Mouse (Mus musculus) MEL (cell line): ENCODE measurements around the gene Cyp27a1.

Experiments
- BHLHE40 ChIP-seq: IDR thresholded peaks from 2 replicates; pipeline ENCODE4 v1.6.1; 2012; ENCODE audit warnings: low read depth, mild to moderate bottlenecking, inconsistent platforms, low read length, improper control_type of control experiment, borderline replicate concordance
- CHD2 ChIP-seq: IDR thresholded peaks from 2 replicates; pipeline ENCODE4 v1.6.1; 2011; ENCODE audit warnings: low read length, improper control_type of control experiment
- CTCF ChIP-seq, 3 experiments: IDR thresholded peaks in 2 of 3; conservative IDR thresholded peaks in 1 of 3; 2 replicates each; pipeline ENCODE4 v1.5.1; 2011 to 2012; ENCODE audit warnings: low read length in 3 of 3, low read depth in 2 of 3, mild to moderate bottlenecking in 2 of 3, improper control_type of control experiment in 1 of 3, inconsistent platforms in 1 of 3, mixed read lengths in 1 of 3, moderate library complexity in 1 of 3; ENCODE audit not compliant: control insufficient read depth in 1 of 3, insufficient read depth in 1 of 3, poor library complexity in 1 of 3, severe bottlenecking in 1 of 3
- EP300 ChIP-seq, 2 experiments: IDR thresholded peaks; 2 replicates each; pipeline ENCODE4 v1.6.1; 2011; ENCODE audit warnings: improper control_type of control experiment in 2 of 2, low read length in 2 of 2, low read depth in 1 of 2, mild to moderate bottlenecking in 1 of 2
- GATA1 ChIP-seq: IDR thresholded peaks from 2 replicates; pipeline ENCODE4 v1.6.1; 2011; ENCODE audit warnings: low read depth, low read length, improper control_type of control experiment
- JUND ChIP-seq: IDR thresholded peaks from 2 replicates; pipeline ENCODE4 v1.6.1; 2011; ENCODE audit warnings: low read depth, mild to moderate bottlenecking, improper control_type of control experiment, low read length
- KAT2A ChIP-seq: conservative IDR thresholded peaks from 2 replicates; pipeline ENCODE4 v1.6.1; 2012; ENCODE audit warnings: low read depth, low read length, improper control_type of control experiment, inconsistent platforms
- MAZ ChIP-seq: IDR thresholded peaks from 2 replicates; pipeline ENCODE4 v1.6.1; 2012; ENCODE audit warnings: low read depth, mild to moderate bottlenecking, inconsistent platforms, low read length, improper control_type of control experiment
- MXI1 ChIP-seq: IDR thresholded peaks from 2 replicates; pipeline ENCODE4 v1.6.1; 2011; ENCODE audit warnings: mild to moderate bottlenecking, low read depth, low read length, improper control_type of control experiment
- POLR2A ChIP-seq, 2 experiments: IDR thresholded peaks; 2 replicates each; pipeline ENCODE4 v1.6.1; 2011 to 2012; ENCODE audit warnings: low read length in 2 of 2, mild to moderate bottlenecking in 2 of 2, control low read depth in 1 of 2, improper control_type of control experiment in 1 of 2, low read depth in 1 of 2, moderate library complexity in 1 of 2; ENCODE audit not compliant: control insufficient read depth in 1 of 2, insufficient read depth in 1 of 2, poor library complexity in 1 of 2
- RAD21 ChIP-seq: IDR thresholded peaks from 2 replicates; pipeline ENCODE4 v1.6.1; 2011; ENCODE audit warnings: mild to moderate bottlenecking, low read depth, low read length, improper control_type of control experiment
- SIN3A ChIP-seq: IDR thresholded peaks from 2 replicates; pipeline ENCODE4 v1.6.1; 2012; ENCODE audit warnings: low read length, improper control_type of control experiment, inconsistent platforms
- ZMIZ1 ChIP-seq: IDR thresholded peaks from 2 replicates; pipeline ENCODE4 v1.6.1; 2012; ENCODE audit warnings: low read depth, mild to moderate bottlenecking, inconsistent platforms, low read length, improper control_type of control experiment, moderate library complexity

- no peak for TF ChIP-seq GATA1
- TF ChIP-seq CTCF (IDR thresholded peaks at IDR 0.05 in 2 of 3, conservative IDR thresholded peaks at IDR 0.05 in 1 of 3; ENCODE audit: control insufficient read depth in 1 of 3, insufficient read depth in 1 of 3, low read depth in 2 of 3, low read length in 3 of 3, poor library complexity in 1 of 3, severe bottlenecking in 1 of 3), result no peak
- TF ChIP-seq CHD2, result no peak
- no peak for TF ChIP-seq MAZ
- no peak for TF ChIP-seq POLR2A (IDR thresholded peaks at IDR 0.05; ENCODE audit: control insufficient read depth in 1 of 2, insufficient read depth in 1 of 2, low read depth in 1 of 2, low read length in 2 of 2, poor library complexity in 1 of 2)
- TF ChIP-seq BHLHE40, result no peak
- no peak for TF ChIP-seq MXI1
- no peak for TF ChIP-seq JUND
- TF ChIP-seq EP300 (IDR thresholded peaks at IDR 0.05; ENCODE audit: low read depth in 1 of 2, low read length in 2 of 2), result no peak
- TF ChIP-seq KAT2A, result no peak
- no peak for TF ChIP-seq RAD21
- TF ChIP-seq ZMIZ1, result no peak
- no peak for TF ChIP-seq SIN3A
Measured at GRCm38 (mm10) chr1:74721657-74722056, 8.3 kb downstream of the Cyp27a1 start.
